Mouse (Mus musculus) embryonic fibroblast, embryonic 13.5 days (primary cell): Measurements from ENCODE around the gene Ints11.

Source experiments
- CTCF ChIP-seq: IDR thresholded peaks from 2 replicates; pipeline ENCODE4 v1.5.1; 2011; ENCODE audit warnings: mild to moderate bottlenecking, control low read depth, low read length, moderate library complexity, borderline replicate concordance; ENCODE audit not compliant: insufficient read depth
- POLR2A ChIP-seq: IDR thresholded peaks from 2 replicates; pipeline ENCODE4 v1.6.1; 2011; ENCODE audit warnings: low read depth, mild to moderate bottlenecking, control low read depth, low read length, moderate library complexity

- TF ChIP-seq POLR2A (peak; percentile 94), CTCF (no peak)
Measured at GRCm38 (mm10) chr4:155839483-155839910, 29.8 kb upstream of the Ints11 start, which contains the start of gene Mxra8.
